Mouse (Mus musculus): ENCODE measurements around the gene Cep164.

GRCm38 (mm10) chr9:45815113-45815512 is 13.4 kb downstream of the Cep164 start:
- TF ChIP-seq EP300 (IDR thresholded peaks at IDR 0.05; ENCODE audit: low read depth), result no peak
- TF ChIP-seq CTCF (IDR thresholded peaks at IDR 0.05; ENCODE audit: low read depth), result no peak
